Mouse (Mus musculus): ENCODE data around the gene Dbp. TPM values are rescaled to one million over a fixed set of nuclear protein-coding genes. Genes with fewer than 3 reads are reported as not detected.

Dbp gene
- total and polyA plus RNA-seq, 3 experiments: 22.5 to 24.4 TPM; not detected in 1

GRCm38 (mm10) chr7:45702809-45703520, 1.9 kb upstream of the Dbp start:
- Histone ChIP-seq H3K79me2 (ENCODE audit: control insufficient read depth, insufficient read depth, low read length, poor library complexity) (peaks cover 7% of the 10 kb centered on the region), H3K36me3 (ENCODE audit: control insufficient read depth in 1 of 2, insufficient read depth in 2 of 2, low read length in 2 of 2) (no peaks in the 10 kb centered on the region), H3K4me1 (ENCODE audit: control insufficient read depth in 1 of 2, insufficient read depth in 2 of 2, low read length in 2 of 2) (peaks cover 0 to 8% of the 10 kb centered on the region in 2 experiments; a peak in 2 of 4 replicates), H3K27ac (ENCODE audit: control insufficient read depth, low read depth, low read length) (no peak overlapping the region), H3K27me3 (ENCODE audit: control insufficient read depth in 1 of 2, insufficient read depth in 2 of 2, low read length in 2 of 2) (peaks cover 0 to 4% of the 10 kb centered on the region in 2 experiments; a peak in 2 of 4 replicates), H3K9ac (ENCODE audit: control insufficient read depth, low read depth, low read length, poor library complexity, severe bottlenecking) (no peak overlapping the region), H3K9me3 (replicated peaks; ENCODE audit: insufficient read depth, low read length) (no peaks in the 10 kb centered on the region), H3K4me3 (ENCODE audit: control insufficient read depth in 1 of 2, insufficient read depth in 1 of 2, low read depth in 2 of 2, low read length in 2 of 2) (no peak overlapping the region)
- TF ChIP-seq RCOR1 (IDR thresholded peaks at IDR 0.05; ENCODE audit: low read depth, low read length): no peak
- TF ChIP-seq MYC (IDR thresholded peaks at IDR 0.05; ENCODE audit: low read depth, low read length): no peak
- TF ChIP-seq MXI1 (IDR thresholded peaks at IDR 0.05; ENCODE audit: low read depth, low read length): no peak
- no peak for TF ChIP-seq POLR2A (IDR thresholded peaks at IDR 0.05; ENCODE audit: control insufficient read depth in 1 of 2, insufficient read depth in 1 of 2, low read depth in 1 of 2, low read length in 2 of 2, poor library complexity in 1 of 2)
- no peak for TF ChIP-seq RAD21 (IDR thresholded peaks at IDR 0.05; ENCODE audit: low read depth, low read length)
- TF ChIP-seq SMC3 (IDR thresholded peaks at IDR 0.05; ENCODE audit: low read depth, low read length): no peak
- no peak for TF ChIP-seq ELF1 (IDR thresholded peaks at IDR 0.05; ENCODE audit: low read depth, low read length)
- no peak for TF ChIP-seq TBP (IDR thresholded peaks at IDR 0.05; ENCODE audit: low read depth, low read length)
- no peak for DNase-seq (ENCODE audit: low read depth, low spot score)

DNA sequence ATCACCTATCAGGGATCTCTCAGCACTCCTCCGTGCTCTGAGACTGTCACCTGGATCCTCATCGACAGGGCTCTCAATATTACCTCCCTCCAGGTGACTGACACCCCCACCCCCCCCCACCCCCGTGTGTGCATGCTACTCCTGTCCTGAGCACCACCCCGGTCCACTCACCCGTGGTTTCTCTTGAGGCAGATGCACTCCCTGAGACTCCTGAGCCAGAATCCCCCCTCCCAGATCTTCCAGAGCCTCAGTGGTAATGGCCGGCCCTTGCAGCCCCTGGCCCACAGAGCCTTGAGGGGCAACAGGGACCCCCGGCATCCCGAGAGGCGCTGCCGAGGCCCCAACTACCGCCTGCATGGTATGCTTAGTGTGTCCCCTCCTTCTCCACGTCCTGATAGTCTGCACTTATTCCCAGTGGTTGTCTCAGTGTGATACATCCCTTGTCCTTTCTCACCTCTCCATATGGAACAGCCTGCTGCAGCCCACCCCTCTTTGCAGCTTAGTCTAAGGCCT, 1.3 kb upstream of the Dbp start:
- Histone ChIP-seq H3K36me3 (ENCODE audit: control insufficient read depth in 1 of 2, insufficient read depth in 2 of 2, low read length in 2 of 2) (peaks cover 0 to 3% of the 10 kb centered on the region in 2 experiments; a peak in 2 of 4 replicates), H3K27ac (ENCODE audit: control insufficient read depth, low read depth, low read length) (peak overlapping the region; percentile 82), H3K79me2 (ENCODE audit: control insufficient read depth, insufficient read depth, low read length, poor library complexity) (peaks cover 7% of the 10 kb centered on the region), H3K27me3 (ENCODE audit: control insufficient read depth in 1 of 2, insufficient read depth in 2 of 2, low read length in 2 of 2) (peaks cover 0 to 2% of the 10 kb centered on the region in 2 experiments; a peak in 2 of 4 replicates), H3K4me1 (ENCODE audit: control insufficient read depth in 1 of 2, insufficient read depth in 2 of 2, low read length in 2 of 2) (peaks cover 0 to 14% of the 10 kb centered on the region in 2 experiments; a peak in 2 of 4 replicates), H3K9me3 (replicated peaks; ENCODE audit: insufficient read depth, low read length) (no peaks in the 10 kb centered on the region), H3K4me3 (ENCODE audit: control insufficient read depth in 1 of 2, insufficient read depth in 1 of 2, low read depth in 2 of 2, low read length in 2 of 2) (peak overlapping the region; percentile 33 to 58), H3K9ac (ENCODE audit: control insufficient read depth, low read depth, low read length, poor library complexity, severe bottlenecking) (peak overlapping the region; percentile 69)
- TF ChIP-seq ZKSCAN1 (IDR thresholded peaks at IDR 0.05; ENCODE audit: low read depth, low read length): no peak
- no peak for TF ChIP-seq NELFE (IDR thresholded peaks at IDR 0.05; ENCODE audit: low read depth, low read length)
- TF ChIP-seq ZNF384 (IDR thresholded peaks at IDR 0.05; ENCODE audit: low read depth, low read length): no peak
- TF ChIP-seq UBTF (IDR thresholded peaks at IDR 0.05; ENCODE audit: borderline replicate concordance, insufficient read depth, low read depth, low read length): no peak
- no peak for TF ChIP-seq TCF12 (IDR thresholded peaks at IDR 0.05; ENCODE audit: low read depth, low read length)
- TF ChIP-seq ZMIZ1 (IDR thresholded peaks at IDR 0.05; ENCODE audit: low read depth, low read length): no peak
- TF ChIP-seq GATA1 (IDR thresholded peaks at IDR 0.05; ENCODE audit: low read depth, low read length): no peak
- DNase-seq (ENCODE audit: low read depth, low spot score): no peak
